9 mouse cellular contexts compared by ENCODE assay signal in genomic region chr4:148377368-148377767, GRCm38 (mm10).
DNase-seq lines count a peak whose midpoint lies in the region; ATAC-seq lines count a peak whose summit lies in the region.
"Had no signal": no experiment of that assay in that cellular context is flagged by ENCODE, and none has a peak within 500 bp of the region (broad histone marks: within the 10 kb centered on the region; RNA-seq: fewer than 3 reads in every experiment).

No protein-coding gene starts in this region.

- H3K27me3 ChIP-seq in forebrain, embryonic 11.5 days (ENCODE audit: control insufficient read depth, insufficient read depth, low read length) = no peaks in the 10 kb centered on the region
- no peaks in the 10 kb centered on the region for H3K27me3 ChIP-seq in forebrain, embryonic 15.5 days
- no peaks in the 10 kb centered on the region for H3K27me3 ChIP-seq in midbrain, embryonic 11.5 days (ENCODE audit: control insufficient read depth, insufficient read depth, low read length)
- no peaks in the 10 kb centered on the region for H3K27me3 ChIP-seq in midbrain, embryonic 16.5 days (ENCODE audit: control insufficient read depth, insufficient read depth, low read depth, low read length)
- no peaks in the 10 kb centered on the region for H3K27me3 ChIP-seq in heart, embryonic 15.5 days
- H3K27me3 ChIP-seq in neural tube, embryonic 13.5 days = no peaks in the 10 kb centered on the region

- H3K9me3 ChIP-seq in forebrain, embryonic 11.5 days (ENCODE audit: control insufficient read depth, low read length) = no peaks in the 10 kb centered on the region
- no peaks in the 10 kb centered on the region for H3K9me3 ChIP-seq in forebrain, embryonic 15.5 days
- no peaks in the 10 kb centered on the region for H3K9me3 ChIP-seq in midbrain, embryonic 11.5 days (ENCODE audit: control insufficient read depth, low read length)
- H3K9me3 ChIP-seq in midbrain, embryonic 16.5 days (replicated peaks; ENCODE audit: control insufficient read depth, low read length, poor library complexity, severe bottlenecking) = no peaks in the 10 kb centered on the region
- H3K9me3 ChIP-seq in heart, embryonic 15.5 days (replicated peaks) = no peaks in the 10 kb centered on the region
- H3K9me3 ChIP-seq in neural tube, embryonic 13.5 days = no peaks in the 10 kb centered on the region

- no peak overlapping the region for H3K4me2 ChIP-seq in forebrain, embryonic 11.5 days (ENCODE audit: low read depth, low read length, severe bottlenecking)
- H3K4me2 ChIP-seq in forebrain, embryonic 15.5 days (replicated peaks) = no peak overlapping the region
- H3K4me2 ChIP-seq in midbrain, embryonic 11.5 days = no peak overlapping the region
- H3K4me2 ChIP-seq in midbrain, embryonic 16.5 days (ENCODE audit: low read length) = no peak overlapping the region
- H3K4me2 ChIP-seq in heart, embryonic 15.5 days = no peak overlapping the region
- H3K4me2 ChIP-seq in neural tube, embryonic 13.5 days = no peak overlapping the region

- H3K9ac ChIP-seq in forebrain, embryonic 11.5 days (ENCODE audit: low read length) = no peak overlapping the region; the same call in 1 of the 2 replicates
- H3K9ac ChIP-seq in forebrain, embryonic 15.5 days (replicated peaks) = no peak overlapping the region
- H3K9ac ChIP-seq in midbrain, embryonic 11.5 days (ENCODE audit: low read length) = peak overlapping the region; percentile 22; the same call in 1 of the 2 replicates
- H3K9ac ChIP-seq in midbrain, embryonic 16.5 days (ENCODE audit: low read depth, low read length) = no peak overlapping the region
- no peak overlapping the region for H3K9ac ChIP-seq in heart, embryonic 15.5 days
- no peak overlapping the region for H3K9ac ChIP-seq in neural tube, embryonic 13.5 days

- H3K4me3 ChIP-seq in forebrain, embryonic 11.5 days (ENCODE audit: low read depth, low read length) = no peak overlapping the region
- no peak overlapping the region for H3K4me3 ChIP-seq in forebrain, embryonic 15.5 days
- H3K4me3 ChIP-seq in midbrain, embryonic 11.5 days (ENCODE audit: low read depth, low read length) = no peak overlapping the region
- no peak overlapping the region for H3K4me3 ChIP-seq in midbrain, embryonic 16.5 days (ENCODE audit: low read depth, low read length)
- H3K4me3 ChIP-seq in heart, embryonic 15.5 days = no peak overlapping the region
- no peak overlapping the region for H3K4me3 ChIP-seq in neural tube, embryonic 13.5 days

- no peaks in the 10 kb centered on the region for H3K36me3 ChIP-seq in forebrain, embryonic 11.5 days (ENCODE audit: control insufficient read depth, insufficient read depth, low read length)
- H3K36me3 ChIP-seq in forebrain, embryonic 15.5 days = no peaks in the 10 kb centered on the region
- H3K36me3 ChIP-seq in midbrain, embryonic 11.5 days (ENCODE audit: control insufficient read depth, insufficient read depth, low read length) = no peaks in the 10 kb centered on the region
- H3K36me3 ChIP-seq in midbrain, embryonic 16.5 days (ENCODE audit: control insufficient read depth, insufficient read depth, low read length) = no peaks in the 10 kb centered on the region
- H3K36me3 ChIP-seq in heart, embryonic 15.5 days = no peaks in the 10 kb centered on the region
- no peaks in the 10 kb centered on the region for H3K36me3 ChIP-seq in neural tube, embryonic 13.5 days

- WGBS in forebrain, embryonic 11.5 days = 44% methylated on average over 8 of the region's 8 CpGs
- WGBS in forebrain, embryonic 15.5 days = 33% methylated on average over 8 of the region's 8 CpGs
- 49% methylated on average over 8 of the region's 8 CpGs for WGBS in midbrain, embryonic 11.5 days
- WGBS in midbrain, embryonic 16.5 days = 34% methylated on average over 8 of the region's 8 CpGs
- WGBS in heart, embryonic 15.5 days = 37% methylated on average over 8 of the region's 8 CpGs
- 28% methylated on average over 8 of the region's 8 CpGs for WGBS in neural tube, embryonic 13.5 days

- peak; percentile 51 for ATAC-seq in forebrain, embryonic 11.5 days (replicated peaks; ENCODE audit: low FRiP score)
- ATAC-seq in forebrain, embryonic 15.5 days (replicated peaks) = no peak; the same call in 1 of the 2 replicates
- ATAC-seq in midbrain, embryonic 11.5 days (ENCODE audit: low FRiP score) = peak; percentile 35; the same call in 1 of the 2 replicates
- ATAC-seq in midbrain, embryonic 16.5 days = no peak
- ATAC-seq in heart, embryonic 15.5 days (replicated peaks; ENCODE audit: insufficient number of reproducible peaks, insufficient read depth, low FRiP score, low read depth) = peak; percentile 61
- peak; percentile 51; the same call in 1 of the 2 replicates for ATAC-seq in neural tube, embryonic 13.5 days (ENCODE audit: low read depth)

- DNase-seq in forebrain, embryonic 11.5 days (ENCODE audit: low spot score) = no peak
- no peak for DNase-seq in midbrain, embryonic 11.5 days (ENCODE audit: low spot score, missing footprints)
- DNase-seq in left cerebral cortex, adult 9 months (ENCODE audit: low spot score in 2 of 2) = no peak
- DNase-seq in cerebellum, postnatal 14 days = no peak
- DNase-seq: cerebellum, adult 11-12 months had no signal

- no peak overlapping the region for H3K27ac ChIP-seq in forebrain, embryonic 11.5 days (ENCODE audit: low read depth, low read length)
- no peak overlapping the region for H3K27ac ChIP-seq in forebrain, embryonic 15.5 days (replicated peaks)
- no peak overlapping the region for H3K27ac ChIP-seq in midbrain, embryonic 11.5 days (ENCODE audit: low read depth, low read length)
- no peak overlapping the region for H3K27ac ChIP-seq in midbrain, embryonic 16.5 days (ENCODE audit: low read length)
- no peak overlapping the region for H3K27ac ChIP-seq in heart, embryonic 15.5 days
- 0 out of 2 replicates have a peak overlapping the region, but pooled peaks have one; percentile 13 for H3K27ac ChIP-seq in neural tube, embryonic 13.5 days (replicated peaks)

- H3K4me1 ChIP-seq in forebrain, embryonic 11.5 days (replicated peaks; ENCODE audit: control insufficient read depth, insufficient read depth, low read length) = peaks cover 7% of the 10 kb centered on the region
- peaks cover 27% of the 10 kb centered on the region for H3K4me1 ChIP-seq in forebrain, embryonic 15.5 days
- peaks cover 11% of the 10 kb centered on the region for H3K4me1 ChIP-seq in midbrain, embryonic 11.5 days (ENCODE audit: control insufficient read depth, insufficient read depth, low read length)
- H3K4me1 ChIP-seq in midbrain, embryonic 16.5 days (ENCODE audit: control insufficient read depth, insufficient read depth, low read length) = peaks cover 10% of the 10 kb centered on the region
- H3K4me1 ChIP-seq in heart, embryonic 15.5 days (replicated peaks) = peaks cover 3% of the 10 kb centered on the region; the same call in 1 of the 2 replicates
- H3K4me1 ChIP-seq in neural tube, embryonic 13.5 days (replicated peaks) = peaks cover 45% of the 10 kb centered on the region

Comparison
In these comparisons a context has a peak if more than half of its experiments do, and no peak if none do; other contexts are left out.
1. ATAC-seq: peak in forebrain, embryonic 11.5 days (single experiment), midbrain, embryonic 11.5 days (single experiment), heart, embryonic 15.5 days (single experiment) and neural tube, embryonic 13.5 days (single experiment); none in forebrain, embryonic 15.5 days (single experiment) and midbrain, embryonic 16.5 days (single experiment).